18 mouse cellular contexts compared by ENCODE assay signal in the genomic region with DNA sequence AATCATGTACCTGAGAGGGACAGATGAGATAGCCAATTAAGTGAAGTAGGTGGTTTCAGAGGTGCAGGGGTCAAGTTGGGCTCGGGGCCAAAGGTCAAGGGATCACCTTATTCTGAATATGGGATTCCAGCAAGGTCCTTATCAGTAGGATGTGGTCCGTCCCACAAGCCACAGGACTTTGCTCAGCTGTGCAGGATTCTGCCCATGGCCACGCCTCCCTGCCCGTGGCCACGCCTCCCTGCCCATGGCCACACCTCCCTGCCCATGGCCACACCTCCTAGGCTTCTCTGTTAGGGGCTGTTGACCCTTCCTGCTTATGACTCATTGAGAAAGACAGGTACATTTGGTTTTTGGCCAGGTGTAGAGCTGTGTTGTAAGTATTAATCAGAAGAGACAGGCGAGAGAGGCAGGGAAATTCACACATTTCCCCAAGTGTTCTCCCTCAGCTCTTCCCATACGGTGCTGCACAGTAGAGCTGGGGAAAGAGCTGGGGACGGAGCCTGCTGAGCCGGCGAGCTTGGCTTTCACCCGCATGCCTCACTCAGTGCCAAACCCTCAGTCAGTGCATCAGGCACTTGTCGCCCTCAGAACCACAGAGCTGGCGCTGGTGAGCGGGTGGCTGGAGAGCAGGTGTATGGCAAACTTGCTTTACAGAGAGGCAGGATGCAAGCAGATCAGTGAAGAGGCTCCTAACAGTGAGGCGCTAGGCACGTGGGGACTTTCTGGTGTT.
A peak's percentile ranks its signal among the peaks of the same experiment; 100 is the strongest.
DNase-seq lines count a peak whose midpoint lies in the region; ATAC-seq and TF ChIP-seq lines count a peak whose summit lies in the region.
"Had no signal": no experiment of that assay in that cellular context is flagged by ENCODE, and none has a peak within 500 bp of the region (broad histone marks: within the 10 kb centered on the region; RNA-seq: fewer than 3 reads in every experiment).

No protein-coding gene starts in this region.

- H3K9me3 ChIP-seq in intestine, embryonic 16.5 days (ENCODE audit: control insufficient read depth, low read length) = no peaks in the 10 kb centered on the region
- H3K9me3 ChIP-seq: embryonic facial prominence, embryonic 15.5 days; heart, embryonic 10.5 days; limb, embryonic 15.5 days had no signal

- H3K27ac ChIP-seq in kidney, adult 2 months (ENCODE audit: insufficient read depth, low read depth, low read length) = no peak overlapping the region
- H3K27ac ChIP-seq in intestine, embryonic 16.5 days (ENCODE audit: low read length) = no peak overlapping the region
- H3K27ac ChIP-seq: embryonic facial prominence, embryonic 15.5 days; heart, embryonic 10.5 days; limb, embryonic 15.5 days had no signal

- 80% methylated on average over 16 of the region's 16 CpGs for WGBS in kidney, adult 2 months
- WGBS in intestine, embryonic 16.5 days = 79% methylated on average over 16 of the region's 16 CpGs

- 0 out of 2 replicates have a peak, but pooled peaks have one; percentile 46 for ATAC-seq in intestine, embryonic 16.5 days
- ATAC-seq: forebrain, embryonic 14.5 days; inflammation-experienced regulatory T-cells, adult 6 months; lung, postnatal 0 days had no signal

- no peak overlapping the region for H3K9ac ChIP-seq in intestine, embryonic 16.5 days (ENCODE audit: low read depth, low read length)
- H3K9ac ChIP-seq: embryonic facial prominence, embryonic 15.5 days; limb, embryonic 15.5 days had no signal

- no peaks in the 10 kb centered on the region for H3K36me3 ChIP-seq in kidney, adult 2 months (ENCODE audit: control insufficient read depth, insufficient read depth, low read length)
- no peaks in the 10 kb centered on the region for H3K36me3 ChIP-seq in intestine, embryonic 16.5 days (ENCODE audit: control insufficient read depth, insufficient read depth, low read length)
- H3K36me3 ChIP-seq: embryonic facial prominence, embryonic 15.5 days; heart, embryonic 10.5 days; limb, embryonic 15.5 days had no signal

- no peaks in the 10 kb centered on the region for H3K4me1 ChIP-seq in kidney, adult 2 months (ENCODE audit: control insufficient read depth, insufficient read depth, low read length)
- no peaks in the 10 kb centered on the region for H3K4me1 ChIP-seq in intestine, embryonic 16.5 days (ENCODE audit: control insufficient read depth, insufficient read depth, low read length)
- H3K4me1 ChIP-seq: embryonic facial prominence, embryonic 15.5 days; limb, embryonic 15.5 days had no signal

- TF ChIP-seq POLR2A in kidney, adult 2 months (IDR thresholded peaks at IDR 0.05; ENCODE audit: low read depth, low read length) = no peak

- TF ChIP-seq CTCF in kidney, adult 2 months (conservative IDR thresholded peaks at IDR 0.05; ENCODE audit: insufficient read depth, insufficient read length, low read depth, low read length) = no peak

- no peaks in the 10 kb centered on the region for H3K27me3 ChIP-seq in kidney, adult 2 months (replicated peaks; ENCODE audit: control insufficient read depth, insufficient read depth, low read length)
- H3K27me3 ChIP-seq in intestine, embryonic 16.5 days (replicated peaks; ENCODE audit: control insufficient read depth, insufficient read depth, low read length) = no peaks in the 10 kb centered on the region
- H3K27me3 ChIP-seq: embryonic facial prominence, embryonic 15.5 days; limb, embryonic 15.5 days had no signal

- no peak overlapping the region for H3K4me2 ChIP-seq in intestine, embryonic 16.5 days (ENCODE audit: low read depth, low read length)
- H3K4me2 ChIP-seq: embryonic facial prominence, embryonic 15.5 days; limb, embryonic 15.5 days; midbrain, embryonic 11.5 days had no signal

- H3K4me3 ChIP-seq in kidney, adult 2 months (ENCODE audit: insufficient read depth, low read depth, low read length) = no peak overlapping the region
- H3K4me3 ChIP-seq in intestine, embryonic 16.5 days (ENCODE audit: low read length) = no peak overlapping the region
- H3K4me3 ChIP-seq: embryonic facial prominence, embryonic 15.5 days; heart, embryonic 10.5 days; limb, embryonic 15.5 days had no signal

- DNase-seq in kidney, postnatal 10 days = peak; percentile 10
- DNase-seq in kidney, adult 2 months = no peak
- DNase-seq in R1 (ENCODE audit: low read depth, low spot score) = peak; percentile 64
- peak; percentile 16 for DNase-seq in cerebellum, adult 8-10 months
- no peak for DNase-seq in frontal cortex, postnatal 25 days (ENCODE audit: low spot score in 2 of 2)
- DNase-seq in right cerebral cortex, postnatal 25 days = no peak
- DNase-seq: B cell, adult 2 months; gastrocnemius, postnatal 14 days; right cerebral cortex, postnatal 4 days; thymus, postnatal 14 days had no signal

Comparison
In these comparisons a context has a peak if more than half of its experiments do, and no peak if none do; other contexts are left out.
1. DNase-seq: peak in kidney, postnatal 10 days (single experiment), R1 (single experiment) and cerebellum, adult 8-10 months (single experiment); none in kidney, adult 2 months (single experiment), frontal cortex, postnatal 25 days (0 of 2) and right cerebral cortex, postnatal 25 days (single experiment).